Mouse (Mus musculus): ENCODE data around the gene Gm20388. TPM values are rescaled to one million over a fixed set of nuclear protein-coding genes. Genes with fewer than 3 reads are reported as not detected.
A peak's percentile ranks its signal among the peaks of the same experiment; 100 is the strongest.
"Not testable (repeated sequence)": the region's sequence is repeated elsewhere in the genome, so short reads cannot be mapped to it uniquely, and the experiment has no call there.

The Gm20388 gene
- total and polyA plus RNA-seq, 2 experiments from 2014 or later = 17.3 TPM; not detected in 1

GRCm38 (mm10) chr8:120715200-120715599 lies 804.6 kb downstream of the Gm20388 start:
- H3K27ac ChIP-seq (ENCODE audit: low read depth) = peak overlapping the region; percentile 38; the same call in 1 of the 2 replicates
- no peaks in the 10 kb centered on the region for H3K36me3 ChIP-seq (replicated peaks; ENCODE audit: control insufficient read depth, insufficient read depth, low read length)
- DNase-seq (ENCODE audit: low spot score) (no peak), ATAC-seq (ENCODE audit: insufficient read depth, low read depth) (no peak)
- H3K9me3 ChIP-seq (replicated peaks; ENCODE audit: control insufficient read depth, low read length) = no peaks in the 10 kb centered on the region
- 65% methylated on average over 6 of the region's 6 CpGs for WGBS
- H3K27me3 ChIP-seq (ENCODE audit: control insufficient read depth, insufficient read depth, low read length) = no peaks in the 10 kb centered on the region
- no peak overlapping the region for H3K9ac ChIP-seq (replicated peaks; ENCODE audit: low read depth, low read length)
- no peak overlapping the region for H3K4me3 ChIP-seq (ENCODE audit: low read depth, low read length)
- TF ChIP-seq EP300 (IDR thresholded peaks at IDR 0.05; ENCODE audit: low read depth) = no peak
- TF ChIP-seq CTCF (IDR thresholded peaks at IDR 0.05; ENCODE audit: low read depth) = no peak
- no peaks in the 10 kb centered on the region for H3K4me1 ChIP-seq (ENCODE audit: control insufficient read depth, insufficient read depth)
- no peak overlapping the region for H3K4me2 ChIP-seq (ENCODE audit: low read depth, low read length)

DNA sequence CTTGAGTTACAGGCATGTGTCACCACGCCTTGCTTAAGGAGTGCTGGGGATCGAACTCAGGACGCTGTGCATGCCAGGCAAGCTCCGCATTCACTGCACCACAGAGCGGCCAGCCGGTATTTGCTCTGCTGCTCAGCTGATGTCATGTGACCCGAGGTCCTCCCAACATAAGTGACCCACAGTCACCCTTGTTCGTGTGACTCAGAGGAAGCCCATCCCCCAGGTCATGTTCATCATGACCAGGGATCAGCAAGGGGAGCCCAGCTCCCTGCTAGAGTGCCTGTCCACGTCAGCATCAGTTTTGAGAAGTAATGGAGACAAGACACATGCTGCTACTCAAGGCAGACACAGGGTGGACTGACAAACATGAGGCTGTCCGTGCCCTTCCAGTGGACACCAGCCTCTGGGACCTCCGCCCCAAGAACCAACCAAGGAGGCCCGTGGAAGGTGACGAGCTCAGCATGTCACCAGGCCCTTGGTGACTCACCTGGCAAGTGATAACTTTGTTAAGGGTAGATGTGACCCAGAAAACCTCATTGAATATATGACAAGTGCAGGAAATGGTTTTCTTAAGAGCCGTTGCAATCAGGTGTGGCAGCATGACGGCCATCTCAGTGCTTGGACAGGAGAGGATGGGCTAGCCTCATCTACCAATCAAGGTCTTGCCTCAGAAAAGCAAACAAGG lies 805.5 kb downstream of the Gm20388 start:
- H3K4me3 ChIP-seq (ENCODE audit: low read depth, low read length) = no peak overlapping the region
- H3K9ac ChIP-seq (replicated peaks; ENCODE audit: low read depth, low read length) = no peak overlapping the region
- no peaks in the 10 kb centered on the region for H3K36me3 ChIP-seq (replicated peaks; ENCODE audit: control insufficient read depth, insufficient read depth, low read length)
- no peaks in the 10 kb centered on the region for H3K27me3 ChIP-seq (ENCODE audit: control insufficient read depth, insufficient read depth, low read length)
- no peaks in the 10 kb centered on the region for H3K4me1 ChIP-seq (ENCODE audit: control insufficient read depth, insufficient read depth)
- H3K27ac ChIP-seq (ENCODE audit: low read depth) = no peak overlapping the region
- ATAC-seq (ENCODE audit: insufficient read depth, low read depth) (0 out of 2 replicates have a peak, but pooled peaks have one; percentile 24), DNase-seq (ENCODE audit: low spot score) (no peak)
- 64% methylated on average over 15 of the region's 15 CpGs for WGBS
- no peak for TF ChIP-seq CTCF (IDR thresholded peaks at IDR 0.05; ENCODE audit: low read depth)
- TF ChIP-seq EP300 (IDR thresholded peaks at IDR 0.05; ENCODE audit: low read depth) = no peak
- H3K9me3 ChIP-seq (replicated peaks; ENCODE audit: control insufficient read depth, low read length) = no peaks in the 10 kb centered on the region
- H3K4me2 ChIP-seq (ENCODE audit: low read depth, low read length) = no peak overlapping the region

DNA sequence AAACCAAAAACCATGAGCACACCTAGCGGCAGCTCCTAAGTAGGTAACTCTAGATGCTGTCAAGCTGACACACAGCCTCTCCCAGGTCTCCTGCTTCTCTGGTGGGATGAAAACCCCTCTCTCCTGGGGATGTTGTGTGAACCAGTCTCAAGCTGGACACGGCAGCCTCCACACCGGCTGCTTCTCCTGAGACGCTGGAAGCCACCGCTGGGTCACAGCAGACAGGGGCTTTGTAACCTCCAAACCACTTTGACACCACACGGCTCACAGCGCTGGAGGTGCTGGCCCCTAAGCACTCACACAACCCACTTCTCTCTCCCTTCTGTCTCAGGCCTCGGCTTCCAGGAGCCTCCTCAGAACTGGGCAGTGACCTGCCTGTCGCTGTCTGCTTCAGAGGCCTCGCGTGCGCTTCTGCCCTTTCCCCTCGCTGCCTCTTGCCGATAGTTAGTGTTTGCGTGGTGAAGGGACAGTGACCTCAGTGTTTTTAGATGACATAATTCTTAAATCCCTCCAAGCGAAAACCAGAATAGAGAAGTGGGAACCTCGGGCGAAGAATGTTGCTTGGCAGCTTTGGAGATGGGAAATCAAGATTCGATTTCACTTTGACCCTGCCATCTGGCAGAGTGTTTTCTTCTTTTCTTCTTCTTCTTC lies 809.1 kb downstream of the Gm20388 start:
- DNase-seq (ENCODE audit: low spot score) (no peak), ATAC-seq (ENCODE audit: insufficient read depth, low read depth) (no peak)
- 67% methylated on average over 19 of the region's 19 CpGs for WGBS
- Histone ChIP-seq H3K4me1 (ENCODE audit: control insufficient read depth, insufficient read depth) (no peaks in the 10 kb centered on the region), H3K36me3 (replicated peaks; ENCODE audit: control insufficient read depth, insufficient read depth, low read length) (no peaks in the 10 kb centered on the region), H3K4me3 (ENCODE audit: low read depth, low read length) (no peak overlapping the region), H3K27me3 (ENCODE audit: control insufficient read depth, insufficient read depth, low read length) (no peaks in the 10 kb centered on the region), H3K4me2 (ENCODE audit: low read depth, low read length) (no peak overlapping the region), H3K9ac (replicated peaks; ENCODE audit: low read depth, low read length) (no peak overlapping the region), H3K27ac (ENCODE audit: low read depth) (no peak overlapping the region), H3K9me3 (replicated peaks; ENCODE audit: control insufficient read depth, low read length) (no peaks in the 10 kb centered on the region)
- no peak for TF ChIP-seq EP300 (IDR thresholded peaks at IDR 0.05; ENCODE audit: low read depth)
- no peak for TF ChIP-seq CTCF (IDR thresholded peaks at IDR 0.05; ENCODE audit: low read depth)

- H3K4me1 ChIP-seq (ENCODE audit: control insufficient read depth, insufficient read depth) = no peaks in the 10 kb centered on the region
- DNase-seq (ENCODE audit: low spot score) (no peak), ATAC-seq (ENCODE audit: insufficient read depth, low read depth) (no peak)
- H3K9me3 ChIP-seq (replicated peaks; ENCODE audit: control insufficient read depth, low read length) = no peaks in the 10 kb centered on the region
- no peak overlapping the region for H3K4me3 ChIP-seq (ENCODE audit: low read depth, low read length)
- H3K36me3 ChIP-seq (replicated peaks; ENCODE audit: control insufficient read depth, insufficient read depth, low read length) = no peaks in the 10 kb centered on the region
- no peak overlapping the region for H3K27ac ChIP-seq (ENCODE audit: low read depth)
- TF ChIP-seq CTCF (IDR thresholded peaks at IDR 0.05; ENCODE audit: low read depth) (peak; percentile 14; the same call in 1 of the 2 replicates), EP300 (IDR thresholded peaks at IDR 0.05; ENCODE audit: low read depth) (no peak)
- no peaks in the 10 kb centered on the region for H3K27me3 ChIP-seq (ENCODE audit: control insufficient read depth, insufficient read depth, low read length)
- 62% methylated on average over 6 of the region's 6 CpGs for WGBS
- H3K9ac ChIP-seq (replicated peaks; ENCODE audit: low read depth, low read length) = no peak overlapping the region
- H3K4me2 ChIP-seq (ENCODE audit: low read depth, low read length) = no peak overlapping the region
These were observed 812.4 kb downstream of the Gm20388 start for GRCm38 (mm10) chr8:120723025-120723424.

GRCm38 (mm10) chr8:120724096-120724495 lies 813.5 kb downstream of the Gm20388 start:
- not testable (repeated sequence) for DNase-seq (ENCODE audit: low spot score); H3K4me2 ChIP-seq (ENCODE audit: low read depth, low read length); H3K9me3 ChIP-seq (replicated peaks; ENCODE audit: control insufficient read depth, low read length); H3K4me1 ChIP-seq (ENCODE audit: control insufficient read depth, insufficient read depth); H3K36me3 ChIP-seq (replicated peaks; ENCODE audit: control insufficient read depth, insufficient read depth, low read length); H3K4me3 ChIP-seq (ENCODE audit: low read depth, low read length); H3K9ac ChIP-seq (replicated peaks; ENCODE audit: low read depth, low read length); H3K27me3 ChIP-seq (ENCODE audit: control insufficient read depth, insufficient read depth, low read length); ATAC-seq (ENCODE audit: insufficient read depth, low read depth); H3K27ac ChIP-seq (ENCODE audit: low read depth)
- WGBS = 94% methylated on average over 2 of the region's 4 CpGs
